Mouse (Mus musculus): Measurements from ENCODE around the gene Smc5.

The Smc5 gene

GRCm38 (mm10) chr19:23273355-23274053 is at the start of gene Smc5:
Gene Smc5, minus strand, starts transcription at chr19:23273897.
- peak; percentile 93 to 95 for DNase-seq

DNA sequence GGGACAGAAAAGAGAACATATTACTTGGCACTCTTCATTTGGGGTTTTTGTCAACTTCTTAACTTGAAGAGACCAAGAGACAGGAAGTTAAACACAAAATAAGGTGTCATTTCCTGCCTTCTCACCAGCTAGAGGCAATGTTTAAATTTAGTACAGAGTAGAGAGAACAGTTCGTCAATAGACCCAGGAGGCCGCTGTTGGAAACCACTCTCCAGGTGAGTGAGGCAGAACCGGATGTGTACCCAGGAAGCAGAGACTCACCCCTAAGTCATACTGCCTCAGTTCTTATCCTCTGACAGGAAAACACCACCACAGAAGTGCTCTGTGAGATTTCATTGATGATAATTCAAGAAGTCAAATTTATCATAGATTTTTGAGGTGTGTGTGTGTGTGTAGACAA is 49.4 kb upstream of the Smc5 start:
- no peak for DNase-seq

- no peak for DNase-seq
These were observed 44.3 kb upstream of the Smc5 start for GRCm38 (mm10) chr19:23317989-23318358.

- peak; percentile 22 to 45 for DNase-seq
These were observed 43.7 kb upstream of the Smc5 start for GRCm38 (mm10) chr19:23317295-23317988.

DNA sequence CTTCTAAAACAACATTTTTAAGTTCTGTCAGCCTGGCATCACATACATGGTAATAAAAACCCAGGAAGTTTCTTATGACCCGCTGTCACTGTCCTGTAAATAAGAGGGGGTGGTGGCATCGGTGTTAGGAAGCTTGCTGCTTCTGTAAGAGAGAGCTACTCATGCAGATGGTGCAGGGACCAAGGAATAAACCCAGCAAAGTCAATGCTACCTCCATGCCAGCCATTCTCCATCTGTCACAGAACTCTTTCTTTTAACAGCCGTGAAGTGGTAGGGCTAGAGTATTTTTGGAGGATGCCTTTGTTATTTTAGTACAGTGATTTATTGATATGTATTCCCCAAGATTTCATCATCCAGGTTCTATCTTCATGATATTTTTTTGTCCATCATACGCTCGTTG is 43.2 kb upstream of the Smc5 start:
- DNase-seq = peak; percentile 14 to 33

GRCm38 (mm10) chr19:23309979-23310378 is 36.3 kb upstream of the Smc5 start:
- no peak for DNase-seq

DNA sequence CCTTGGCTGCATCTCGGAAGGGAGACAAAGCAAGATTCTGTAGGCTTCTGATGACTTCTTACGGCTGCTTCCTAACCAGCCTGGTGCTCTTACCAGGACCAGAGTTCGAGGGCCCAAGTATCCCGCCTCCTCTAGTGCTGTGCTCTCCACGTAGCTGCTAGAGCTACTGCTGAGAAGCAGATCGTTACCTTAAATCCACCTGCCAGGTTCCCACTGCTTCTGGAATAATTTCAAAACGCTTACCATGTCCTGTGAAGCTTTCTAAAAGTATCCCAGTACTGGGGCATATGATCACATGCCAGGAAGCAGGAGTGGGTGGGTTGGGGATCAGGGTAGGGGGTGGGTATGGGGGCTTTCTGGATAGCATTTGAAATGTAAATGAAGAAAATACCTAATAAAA is 33.0 kb upstream of the Smc5 start:
- peak; percentile 51 to 80 for DNase-seq

DNA sequence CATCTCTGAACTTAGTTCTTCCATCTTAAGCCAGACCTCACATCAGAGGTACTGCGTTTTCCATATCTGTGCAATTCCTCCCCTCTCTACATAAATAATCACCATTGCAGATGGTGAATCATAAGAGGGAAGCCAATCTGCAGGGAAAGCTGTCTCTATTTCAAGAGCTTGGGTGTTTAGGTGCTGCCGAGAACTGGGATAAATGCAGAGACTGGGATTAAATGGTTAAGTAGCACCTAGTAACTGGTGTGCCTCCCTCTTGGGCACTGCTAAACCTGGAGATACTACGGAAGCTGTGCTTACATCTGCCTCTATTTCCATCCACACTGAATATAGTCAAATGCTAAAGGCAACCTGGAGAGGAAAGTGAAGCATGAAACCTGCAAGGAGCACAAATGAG is 26.3 kb upstream of the Smc5 start:
- DNase-seq = no peak

DNA sequence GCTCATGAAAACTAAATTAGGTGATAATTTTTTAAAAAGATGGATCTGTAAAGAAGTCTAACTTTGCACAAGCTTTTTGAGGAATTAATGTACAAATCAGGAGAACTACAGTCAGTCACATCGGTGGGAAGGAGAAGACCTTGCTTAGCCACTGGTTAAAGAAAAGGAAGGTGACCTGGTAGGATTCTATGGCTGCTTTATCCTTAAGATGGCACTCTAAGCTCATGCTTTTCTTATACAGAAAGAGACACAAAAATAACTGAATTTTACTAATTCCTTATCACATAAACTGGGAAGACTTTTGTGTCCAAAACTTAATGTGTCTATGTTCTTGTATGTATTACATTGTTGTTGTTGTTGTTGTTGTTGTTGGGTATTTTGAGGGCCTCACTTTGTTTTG is 25.2 kb upstream of the Smc5 start:
- no peak for DNase-seq

DNA sequence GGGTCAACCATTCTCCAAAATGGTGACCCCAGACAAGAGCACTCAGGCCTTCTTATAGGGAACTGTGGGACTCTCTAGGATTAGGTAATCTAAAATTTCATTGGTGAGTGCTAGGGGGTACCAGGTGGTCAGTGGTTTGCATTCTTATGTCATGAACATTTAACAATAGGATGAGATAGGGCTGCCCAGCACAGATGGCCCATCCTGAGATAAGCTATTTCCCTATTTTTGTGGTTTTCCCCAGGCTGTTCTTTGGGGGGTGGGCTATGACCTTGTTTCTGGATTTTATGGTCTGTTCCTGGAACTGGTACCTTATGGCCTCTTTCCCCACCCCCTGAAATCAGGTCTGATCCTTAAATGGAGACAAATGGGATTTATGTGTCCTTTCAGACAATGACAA is 23.5 kb upstream of the Smc5 start:
- no peak for DNase-seq

- DNase-seq = no peak
These were observed 15.6 kb upstream of the Smc5 start for GRCm38 (mm10) chr19:23289251-23289650.

GRCm38 (mm10) chr19:23281911-23282660 is 8.4 kb upstream of the Smc5 start:
- no peak for DNase-seq

GRCm38 (mm10) chr19:23274054-23274724 is 492 bp upstream of the Smc5 start:
- no peak for DNase-seq

DNA sequence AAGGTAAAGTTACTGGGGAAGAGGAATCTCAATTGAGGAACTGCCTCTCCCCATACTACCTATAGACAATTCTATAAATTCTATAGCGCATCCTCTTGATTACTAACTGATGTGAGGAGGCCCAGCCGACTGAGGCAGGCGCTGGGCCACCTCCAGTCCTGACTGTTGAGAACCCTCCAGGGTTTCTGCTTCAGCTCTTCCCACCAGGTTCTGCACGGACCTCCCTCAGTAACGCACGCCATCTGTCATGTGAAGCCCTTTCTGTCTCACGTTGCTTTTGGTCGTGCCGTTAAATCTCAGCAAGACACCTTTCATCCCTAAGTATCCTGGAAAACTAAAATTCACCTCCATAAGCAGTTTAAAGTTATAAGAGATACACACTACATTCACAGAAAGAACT is 16.9 kb downstream of the Smc5 start:
- peak in 1 of 2 experiments; percentile 37 for DNase-seq

DNA sequence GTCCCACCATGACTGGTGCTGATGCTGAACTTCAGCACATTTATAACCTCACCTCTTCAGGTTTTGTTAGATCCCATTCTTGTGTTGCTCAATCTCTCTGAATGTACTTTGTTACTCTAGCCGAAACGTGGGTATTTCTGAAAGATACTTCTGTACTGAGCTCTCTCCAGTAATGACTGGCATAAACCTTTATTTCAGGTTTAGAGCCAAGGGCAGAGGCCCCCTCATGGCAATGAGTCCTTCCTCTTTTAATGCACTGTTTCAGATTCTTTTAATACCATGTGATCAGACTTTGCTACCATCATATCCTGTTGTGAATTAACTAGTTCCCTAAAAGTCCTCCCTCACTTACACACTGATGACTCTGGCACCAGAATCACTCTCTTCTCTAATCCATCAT is 27.2 kb downstream of the Smc5 start:
- no peak for DNase-seq

DNA sequence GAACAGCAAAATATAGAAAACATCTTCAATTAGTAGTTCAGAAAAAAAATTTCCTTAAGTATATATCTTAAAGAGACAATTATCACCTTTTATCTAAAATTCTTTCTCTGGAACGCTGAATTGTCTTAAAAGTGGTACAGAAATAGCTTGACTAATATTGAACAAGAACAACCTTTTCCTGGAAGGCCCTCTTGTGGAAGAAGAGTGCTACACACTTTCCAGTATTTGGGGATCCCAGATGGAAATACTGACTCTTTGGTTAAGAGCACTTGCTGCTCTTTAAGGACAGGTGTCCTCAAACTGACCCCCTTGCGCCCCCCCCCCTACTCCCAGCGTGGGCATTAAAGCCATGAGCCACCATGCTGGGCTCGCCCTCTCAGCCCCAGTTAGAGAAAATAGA is 48.6 kb downstream of the Smc5 start:
- DNase-seq = peak; percentile 62 to 75

DNA sequence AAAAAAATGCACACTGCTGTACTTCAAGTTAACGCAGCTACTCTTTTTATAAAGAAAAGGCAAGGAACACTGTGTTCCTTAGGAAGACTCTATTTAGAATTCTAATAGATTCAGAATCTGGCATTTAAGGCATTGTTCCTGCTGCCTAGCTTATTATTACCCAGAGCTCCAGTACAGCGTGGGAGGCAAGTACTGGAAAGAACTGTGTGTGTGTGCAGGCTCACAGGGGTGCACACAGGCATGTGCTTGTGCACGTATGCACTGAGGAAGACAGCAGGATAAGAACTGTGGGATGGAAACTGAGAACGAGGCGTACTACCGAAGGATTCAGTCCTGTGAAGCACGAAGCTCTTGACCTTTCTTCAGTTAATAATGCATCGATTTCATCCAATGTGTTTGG is 59.4 kb downstream of the Smc5 start:
- DNase-seq = no peak

GRCm38 (mm10) chr19:23211325-23211724 is 62.4 kb downstream of the Smc5 start:
- peak in 1 of 2 experiments; percentile 16 for DNase-seq

GRCm38 (mm10) chr19:23203505-23204053 is 70.1 kb downstream of the Smc5 start:
- no peak for DNase-seq

GRCm38 (mm10) chr19:23202106-23202505 is 71.6 kb downstream of the Smc5 start:
- no peak for DNase-seq

GRCm38 (mm10) chr19:23193076-23193475 is 80.6 kb downstream of the Smc5 start:
- DNase-seq = no peak

DNA sequence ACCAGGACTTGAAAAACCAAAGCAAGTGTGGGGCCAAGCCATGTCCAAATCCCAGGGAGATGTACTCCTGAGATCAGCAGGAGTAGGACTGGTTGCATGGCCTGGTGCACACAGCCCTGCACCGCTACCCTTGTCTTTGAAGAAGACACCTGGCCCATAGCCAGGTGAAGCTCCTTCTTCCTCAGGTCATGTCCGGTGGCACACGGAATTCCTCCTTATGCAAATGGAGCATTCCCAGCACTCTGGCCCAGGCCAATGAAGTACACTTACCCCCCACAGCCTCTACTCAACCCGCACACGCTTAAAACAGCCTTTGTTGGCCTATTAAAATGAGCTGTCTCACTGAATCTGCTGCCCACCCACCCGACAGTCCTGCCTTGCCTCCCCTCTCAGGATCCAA is 82.2 kb downstream of the Smc5 start:
- no peak for DNase-seq

GRCm38 (mm10) chr19:23189744-23190143 is 84.0 kb downstream of the Smc5 start:
- DNase-seq = no peak
